Mouse (Mus musculus) CH12.LX (cell line): Measurements from ENCODE around the gene Clk2.

Experiments
- CTCF ChIP-seq, 2 experiments: IDR thresholded peaks in 1 of 2; conservative IDR thresholded peaks in 1 of 2; 2 replicates each; pipeline ENCODE4 v1.5.1; 2011 to 2012; ENCODE audit warnings: low read depth in 2 of 2, low read length in 2 of 2, improper control_type of control experiment in 1 of 2, inconsistent platforms in 1 of 2, mild to moderate bottlenecking in 1 of 2, moderate library complexity in 1 of 2
- GABPA ChIP-seq: IDR thresholded peaks from 2 replicates; pipeline ENCODE4 v1.6.1; 2012; ENCODE audit warnings: low read depth, low read length, improper control_type of control experiment, inconsistent platforms; ENCODE audit not compliant: insufficient replicate concordance
- HCFC1 ChIP-seq: IDR thresholded peaks from 2 replicates; pipeline ENCODE4 v1.6.1; 2012; ENCODE audit warnings: low read depth, mild to moderate bottlenecking, inconsistent platforms, low read length, improper control_type of control experiment
- PAX5 ChIP-seq: IDR thresholded peaks from 2 replicates; pipeline ENCODE4 v1.6.1; 2012; ENCODE audit warnings: low read length, inconsistent platforms, mixed read lengths
- POLR2A ChIP-seq: IDR thresholded peaks from 2 replicates; pipeline ENCODE4 v1.6.1; 2011; ENCODE audit warnings: low read depth, mild to moderate bottlenecking, improper control_type of control experiment, low read length
- RAD21 ChIP-seq: IDR thresholded peaks from 2 replicates; pipeline ENCODE4 v1.6.1; 2011; ENCODE audit warnings: low read depth, mild to moderate bottlenecking, low read length, improper control_type of control experiment, moderate library complexity
- RCOR1 ChIP-seq: conservative IDR thresholded peaks from 2 replicates; pipeline ENCODE4 v1.6.1; 2012; ENCODE audit warnings: low read depth, mild to moderate bottlenecking, inconsistent platforms, low read length, improper control_type of control experiment
- SIN3A ChIP-seq: IDR thresholded peaks from 2 replicates; pipeline ENCODE4 v1.6.1; 2012; ENCODE audit warnings: low read length, improper control_type of control experiment, inconsistent platforms
- SMC3 ChIP-seq: IDR thresholded peaks from 2 replicates; pipeline ENCODE4 v1.6.1; 2011; ENCODE audit warnings: low read depth, low read length, improper control_type of control experiment
- ZNF384 ChIP-seq: IDR thresholded peaks from 2 replicates; pipeline ENCODE4 v1.6.1; 2012; ENCODE audit warnings: low read depth, low read length, improper control_type of control experiment, inconsistent platforms

- no peak for TF ChIP-seq GABPA
- TF ChIP-seq CTCF (conservative IDR thresholded peaks at IDR 0.05 in 1 of 2, IDR thresholded peaks at IDR 0.05 in 1 of 2; ENCODE audit: low read depth in 2 of 2, low read length in 2 of 2) = no peak
- no peak for TF ChIP-seq RAD21
- TF ChIP-seq HCFC1 = no peak
- TF ChIP-seq RCOR1 = no peak
- no peak for TF ChIP-seq POLR2A
- TF ChIP-seq PAX5 = no peak
- no peak for TF ChIP-seq ZNF384
- no peak for TF ChIP-seq SIN3A
- TF ChIP-seq SMC3 = no peak
Observed at GRCm38 (mm10) chr3:89183959-89184315, 19.3 kb downstream of the Clk2 start.
